Comparison of ENCODE assay signal across 10 mouse cellular contexts in genomic region chr17:79771727-79772126, GRCm38 (mm10). TPM values are rescaled to one million over a fixed set of nuclear protein-coding genes. Genes with fewer than 3 reads are reported as not detected.
DNase-seq lines count a peak whose midpoint lies in the region; ATAC-seq and TF ChIP-seq lines count a peak whose summit lies in the region.
"Had no signal": no experiment of that assay in that cellular context is flagged by ENCODE, and none has a peak within 500 bp of the region (broad histone marks: within the 10 kb centered on the region; RNA-seq: fewer than 3 reads in every experiment).

No protein-coding gene starts in this region.

- WGBS in liver, postnatal 0 days (ENCODE audit: insufficient replicate concordance), result 60% methylated on average over 10 of the region's 10 CpGs
- 14% methylated on average over 10 of the region's 10 CpGs for WGBS in forebrain, embryonic 10.5 days
- 30% methylated on average over 10 of the region's 10 CpGs for WGBS in limb, embryonic 12.5 days

- H3K4me1 ChIP-seq in liver, postnatal 0 days (ENCODE audit: insufficient read depth), result no peaks in the 10 kb centered on the region
- H3K4me1 ChIP-seq in forebrain, embryonic 10.5 days, result peaks cover 16% of the 10 kb centered on the region
- peaks cover 15% of the 10 kb centered on the region for H3K4me1 ChIP-seq in limb, embryonic 12.5 days (replicated peaks)

- no peaks in the 10 kb centered on the region for H3K9me3 ChIP-seq in liver, postnatal 0 days (ENCODE audit: low read length)
- no peaks in the 10 kb centered on the region for H3K9me3 ChIP-seq in forebrain, embryonic 10.5 days
- no peaks in the 10 kb centered on the region for H3K9me3 ChIP-seq in limb, embryonic 12.5 days

- H3K9ac ChIP-seq in liver, postnatal 0 days (replicated peaks), result no peak overlapping the region
- no peak overlapping the region; the same call in 1 of the 2 replicates for H3K9ac ChIP-seq in limb, embryonic 12.5 days (replicated peaks)

- no peaks in the 10 kb centered on the region for H3K27me3 ChIP-seq in liver, postnatal 0 days (ENCODE audit: insufficient read depth, low read length)
- peaks cover 5% of the 10 kb centered on the region for H3K27me3 ChIP-seq in forebrain, embryonic 10.5 days (ENCODE audit: poor library complexity, severe bottlenecking)
- no peaks in the 10 kb centered on the region for H3K27me3 ChIP-seq in limb, embryonic 12.5 days

- H3K27ac ChIP-seq in liver, postnatal 0 days (ENCODE audit: low read depth), result no peak overlapping the region
- 0 out of 2 replicates have a peak overlapping the region, but pooled peaks have one; percentile 20 for H3K27ac ChIP-seq in forebrain, embryonic 10.5 days
- no peak overlapping the region for H3K27ac ChIP-seq in limb, embryonic 12.5 days
- H3K27ac ChIP-seq: macrophage had no signal

- no peak for TF ChIP-seq CTCF in liver, postnatal 0 days (IDR thresholded peaks at IDR 0.05; ENCODE audit: low read depth)

- no peak for ATAC-seq in liver, postnatal 0 days
- ATAC-seq in limb, embryonic 12.5 days (ENCODE audit: insufficient number of reproducible peaks, insufficient read depth, low FRiP score, low TSS enrichment, low read depth), result peak; percentile 68; the same call in 1 of the 2 replicates

- H3K4me2 ChIP-seq in liver, postnatal 0 days (ENCODE audit: low read depth, low read length), result no peak overlapping the region
- H3K4me2 ChIP-seq in limb, embryonic 12.5 days, result peak overlapping the region; percentile 25; the same call in 1 of the 2 replicates

- H3K4me3 ChIP-seq in liver, postnatal 0 days (ENCODE audit: low read depth, low read length), result no peak overlapping the region
- 0 out of 2 replicates have a peak overlapping the region, but pooled peaks have one; percentile 12 for H3K4me3 ChIP-seq in forebrain, embryonic 10.5 days
- no peak overlapping the region for H3K4me3 ChIP-seq in limb, embryonic 12.5 days (replicated peaks)

- no peak for TF ChIP-seq EP300 in liver, postnatal 0 days (IDR thresholded peaks at IDR 0.05; ENCODE audit: low read depth)

- H3K36me3 ChIP-seq in liver, postnatal 0 days (replicated peaks; ENCODE audit: insufficient read depth, low read length), result no peaks in the 10 kb centered on the region
- H3K36me3 ChIP-seq in forebrain, embryonic 10.5 days (replicated peaks), result no peaks in the 10 kb centered on the region
- no peaks in the 10 kb centered on the region for H3K36me3 ChIP-seq in limb, embryonic 12.5 days

- peak; percentile 12 for DNase-seq in liver
- DNase-seq in liver, postnatal 0 days, result no peak
- DNase-seq in forebrain, embryonic 10.5 days (ENCODE audit: extremely low spot score, low spot score), result no peak
- DNase-seq in ovary, postnatal 36 days (ENCODE audit: low spot score), result peak; percentile 66
- DNase-seq in gastrocnemius, adult 18-20 months (ENCODE audit: low spot score), result no peak
- no peak for DNase-seq in frontal cortex, postnatal 10 days (ENCODE audit: low spot score in 2 of 2)
- DNase-seq in T-cell, adult 2 months (ENCODE audit: low spot score), result no peak
- DNase-seq: thymus, postnatal 4 days had no signal

RNA-seq across cellular contexts. Expression of gene Cyp1b1, which starts 56.9 kb away (rescaled TPM):
- 0.14 and 0.20 TPM in 2 replicates for polyA plus RNA-seq in liver, postnatal 0 days (2015; fragmentation: Nextera tagmentation; extraction: Ambion mirVana)
- 1.6 and 2.3 TPM in 2 replicates for polyA plus RNA-seq in forebrain, embryonic 10.5 days (2016; fragmentation: Nextera tagmentation; extraction: Ambion mirVana)
- polyA plus RNA-seq in limb, embryonic 12.5 days (2016; fragmentation: Nextera tagmentation; extraction: Ambion mirVana), result 3.6 and 3.8 TPM in 2 replicates
- total RNA-seq in gastrocnemius, adult 18-20 months (2021), result 1 to 10 TPM in 1 of 2 experiments, under 1 TPM in 1; 0.89 to 1.0 TPM

Comparison
In these comparisons a context has a peak if more than half of its experiments do, and no peak if none do; other contexts are left out.
1. DNase-seq: peak in liver (single experiment) and ovary, postnatal 36 days (single experiment); none in liver, postnatal 0 days (single experiment), forebrain, embryonic 10.5 days (single experiment), gastrocnemius, adult 18-20 months (single experiment), frontal cortex, postnatal 10 days (0 of 2) and T-cell, adult 2 months (single experiment).